Mouse (Mus musculus): Measurements from ENCODE around the gene Pakap.

Gene Pakap

GRCm38 (mm10) chr4:57625306-57625705, 57.3 kb downstream of the Pakap start:
- DNase-seq (ENCODE audit: low read depth, low spot score), result no peak

- DNase-seq (ENCODE audit: low read depth, low spot score), result no peak
These were observed 57.8 kb downstream of the Pakap start for GRCm38 (mm10) chr4:57625756-57626155.

- DNase-seq (ENCODE audit: low read depth, low spot score), result no peak
These were observed 58.9 kb downstream of the Pakap start for GRCm38 (mm10) chr4:57626921-57627320.

- DNase-seq (ENCODE audit: low read depth, low spot score), result no peak
These were observed 64.4 kb downstream of the Pakap start for GRCm38 (mm10) chr4:57632386-57632785.

GRCm38 (mm10) chr4:57633052-57633451, 65.1 kb downstream of the Pakap start:
- no peak for DNase-seq (ENCODE audit: low read depth, low spot score)

- no peak for DNase-seq (ENCODE audit: low read depth, low spot score)
These were observed 67.0 kb downstream of the Pakap start for GRCm38 (mm10) chr4:57634956-57635355.

GRCm38 (mm10) chr4:57636782-57637482, 69.0 kb downstream of the Pakap start:
- no peak for DNase-seq (ENCODE audit: low read depth, low spot score)

GRCm38 (mm10) chr4:57637636-57638386, 69.8 kb downstream of the Pakap start:
- no peak for DNase-seq (ENCODE audit: low read depth, low spot score)

- no peak for DNase-seq (ENCODE audit: low read depth, low spot score)
These were observed 71.0 kb downstream of the Pakap start for GRCm38 (mm10) chr4:57638941-57639340.

GRCm38 (mm10) chr4:57640222-57640621, 72.2 kb downstream of the Pakap start:
- DNase-seq (ENCODE audit: low read depth, low spot score), result no peak

GRCm38 (mm10) chr4:57640971-57641370, 73.0 kb downstream of the Pakap start:
- no peak for DNase-seq (ENCODE audit: low read depth, low spot score)

GRCm38 (mm10) chr4:57650994-57651393, 83.0 kb downstream of the Pakap start:
- DNase-seq (ENCODE audit: low read depth, low spot score), result no peak

- DNase-seq (ENCODE audit: low read depth, low spot score), result no peak
These were observed 83.6 kb downstream of the Pakap start for GRCm38 (mm10) chr4:57651547-57651946.

- DNase-seq (ENCODE audit: low read depth, low spot score), result no peak
These were observed 84.4 kb downstream of the Pakap start for GRCm38 (mm10) chr4:57652185-57652904.

- no peak for DNase-seq (ENCODE audit: low read depth, low spot score)
These were observed 88.0 kb downstream of the Pakap start for GRCm38 (mm10) chr4:57655966-57656365.

GRCm38 (mm10) chr4:57656388-57656787, 88.4 kb downstream of the Pakap start:
- DNase-seq (ENCODE audit: low read depth, low spot score), result no peak

- no peak for DNase-seq (ENCODE audit: low read depth, low spot score)
These were observed 88.9 kb downstream of the Pakap start for GRCm38 (mm10) chr4:57656861-57657260.

- DNase-seq (ENCODE audit: low read depth, low spot score), result no peak
These were observed 92.5 kb downstream of the Pakap start for GRCm38 (mm10) chr4:57660470-57660869.

- no peak for DNase-seq (ENCODE audit: low read depth, low spot score)
These were observed 98.1 kb downstream of the Pakap start for GRCm38 (mm10) chr4:57666101-57666500.

- no peak for DNase-seq (ENCODE audit: low read depth, low spot score)
These were observed 103.0 kb downstream of the Pakap start for GRCm38 (mm10) chr4:57670813-57671469.

- DNase-seq (ENCODE audit: low read depth, low spot score), result no peak
These were observed 104.6 kb downstream of the Pakap start for GRCm38 (mm10) chr4:57672541-57672940.

Data from embryo, embryonic 11.5 days (tissue).